Mouse (Mus musculus) CH12F3 (cell line): ENCODE data around the gene Igfbpl1.

Source experiments
- in situ Hi-C: fragments of 300-500 bp; cut with MboI; formaldehyde crosslinking; loops from 2 replicates; pipeline ENCODE4 v1.14.3; 2020; ENCODE audit warnings: low sequenced_read_pairs

Igfbpl1 gene

GRCm38 (mm10) chr4:45771173-45771572, 55.5 kb downstream of the Igfbpl1 start:
- in situ Hi-C loops: no loop called here

GRCm38 (mm10) chr4:45770638-45771033, 56.1 kb downstream of the Igfbpl1 start:
- in situ Hi-C loops: no loop called here

GRCm38 (mm10) chr4:45769791-45770637, 56.7 kb downstream of the Igfbpl1 start:
- in situ Hi-C loops: loop anchor here (10.0 kb wide), 1 partner anchor 355 kb away; no protein-coding TSS in a partner anchor

DNA sequence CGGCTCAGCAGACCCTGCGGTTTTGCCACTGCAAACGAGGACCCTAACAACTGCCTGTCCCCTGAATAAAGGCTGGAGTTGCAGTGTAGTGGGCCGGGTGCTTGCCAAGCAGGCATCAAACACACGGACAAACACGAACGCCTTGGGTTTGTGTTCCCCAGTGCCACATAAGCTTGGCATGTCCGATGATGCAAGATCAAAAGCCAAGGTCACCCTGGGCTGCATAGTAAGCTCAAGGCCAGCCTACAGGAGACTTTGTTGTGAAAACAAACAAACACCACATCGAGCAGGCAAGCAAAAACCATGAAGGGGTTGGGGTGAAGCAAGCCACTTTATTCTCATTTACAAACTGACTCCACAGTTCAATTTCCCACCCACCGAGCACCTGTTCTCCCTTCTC, 57.6 kb downstream of the Igfbpl1 start:
- in situ Hi-C loops: loop anchor here (10.0 kb wide), 1 partner anchor 354 kb away; no protein-coding TSS in a partner anchor

DNA sequence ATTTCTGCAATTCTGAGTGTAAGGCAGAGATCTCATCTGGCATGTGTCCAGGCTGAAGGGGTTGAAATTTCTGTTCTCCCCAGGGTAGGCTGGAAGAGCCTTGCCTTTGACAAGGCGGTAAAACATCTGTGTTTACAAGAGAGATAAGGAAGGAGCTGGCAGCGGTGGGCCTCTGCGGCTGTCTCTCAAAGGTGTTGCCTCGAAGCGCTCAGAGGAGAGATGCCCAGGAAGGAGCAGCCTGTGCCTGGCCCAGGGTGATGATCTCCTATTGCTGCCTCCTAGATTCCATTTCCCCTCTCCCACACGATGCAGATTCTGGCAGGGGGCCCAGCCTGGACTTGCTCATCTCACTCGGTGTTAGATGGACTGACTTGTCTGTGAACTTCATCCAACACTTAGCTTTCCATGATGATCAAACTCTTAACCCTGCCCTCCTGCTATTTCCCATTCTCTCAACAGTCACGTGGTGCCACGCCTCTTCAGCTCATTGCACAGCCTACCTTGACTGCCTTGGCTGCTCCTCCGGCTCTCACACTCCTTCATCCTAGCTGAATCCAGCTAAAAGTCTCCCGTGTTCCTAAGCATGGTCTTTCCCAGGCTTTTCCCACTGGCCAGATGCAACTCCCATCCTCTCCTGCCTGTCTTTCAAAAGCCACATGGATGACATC, 58.7 kb downstream of the Igfbpl1 start:
- in situ Hi-C loops: loop anchor here (10.0 kb wide), 1 partner anchor 353 kb away; no protein-coding TSS in a partner anchor

DNA sequence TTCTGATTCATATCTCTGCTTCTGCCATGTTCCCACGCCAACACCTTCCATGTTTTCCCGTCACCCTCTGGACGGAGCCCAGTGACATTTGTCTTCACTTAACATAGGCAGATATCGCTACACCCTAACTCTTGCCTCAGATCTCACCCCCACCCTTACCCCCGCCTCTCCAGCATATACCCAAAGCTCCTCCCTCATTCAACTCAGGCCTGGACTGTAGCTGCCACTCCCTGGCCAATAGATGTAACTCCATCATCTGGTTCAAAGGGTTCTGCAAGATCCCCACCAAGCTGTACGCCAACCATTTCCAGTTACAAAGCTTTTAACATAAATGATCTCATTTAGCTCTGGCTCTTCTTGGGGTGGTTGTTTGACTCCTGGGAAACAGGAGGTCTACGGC, 59.9 kb downstream of the Igfbpl1 start:
- in situ Hi-C loops: loop anchor here (10.0 kb wide), 1 partner anchor 352 kb away; no protein-coding TSS in a partner anchor

GRCm38 (mm10) chr4:45765565-45766201, 61.0 kb downstream of the Igfbpl1 start:
- in situ Hi-C loops: loop anchor here (10.0 kb wide), 1 partner anchor 351 kb away; no protein-coding TSS in a partner anchor

DNA sequence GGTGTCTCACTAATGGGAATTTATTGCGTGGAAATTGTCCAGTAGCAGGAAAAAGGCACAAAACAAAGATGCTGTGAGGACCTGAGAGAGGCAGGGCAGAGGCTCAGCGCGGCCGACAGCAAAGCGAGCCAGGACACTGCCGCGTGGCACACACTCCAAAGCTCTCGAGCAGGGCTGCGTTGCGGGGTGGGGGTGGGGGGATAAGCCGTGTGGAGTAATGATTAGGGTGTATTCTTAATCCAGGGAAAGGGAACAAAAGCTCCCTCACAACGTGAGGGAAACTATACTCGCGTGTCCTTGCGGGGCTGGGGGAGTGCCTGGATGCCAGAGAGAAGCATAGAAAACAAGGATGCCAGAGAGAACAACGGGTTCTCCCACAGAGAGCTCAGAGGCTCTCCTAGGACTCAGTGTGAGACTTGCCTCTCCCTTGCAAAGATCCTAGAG, 61.6 kb downstream of the Igfbpl1 start:
- in situ Hi-C loops: loop anchor here (10.0 kb wide), 1 partner anchor 350 kb away; no protein-coding TSS in a partner anchor

DNA sequence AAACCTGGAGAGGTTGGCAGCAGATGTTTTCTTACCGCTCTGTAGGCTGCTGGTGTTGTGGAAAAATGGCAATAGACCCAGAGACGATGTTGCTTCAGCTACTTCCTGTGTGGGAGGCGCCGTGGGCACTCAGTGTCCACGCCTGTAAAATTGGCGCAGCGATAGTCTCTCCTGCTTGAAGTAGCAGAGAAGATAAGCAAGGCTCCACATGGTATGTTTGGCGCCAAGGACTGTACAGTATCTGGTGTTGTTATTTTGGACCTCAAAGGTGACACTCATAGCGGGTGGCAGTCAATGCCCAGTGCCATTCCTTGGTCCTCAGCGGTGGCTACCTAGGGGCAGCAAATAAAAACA, 62.6 kb downstream of the Igfbpl1 start:
- in situ Hi-C loops: loop anchor here (10.0 kb wide), 1 partner anchor 349 kb away; no protein-coding TSS in a partner anchor

GRCm38 (mm10) chr4:45763288-45764140, 63.2 kb downstream of the Igfbpl1 start:
- in situ Hi-C loops: loop anchor here (10.0 kb wide), 1 partner anchor 349 kb away; no protein-coding TSS in a partner anchor

DNA sequence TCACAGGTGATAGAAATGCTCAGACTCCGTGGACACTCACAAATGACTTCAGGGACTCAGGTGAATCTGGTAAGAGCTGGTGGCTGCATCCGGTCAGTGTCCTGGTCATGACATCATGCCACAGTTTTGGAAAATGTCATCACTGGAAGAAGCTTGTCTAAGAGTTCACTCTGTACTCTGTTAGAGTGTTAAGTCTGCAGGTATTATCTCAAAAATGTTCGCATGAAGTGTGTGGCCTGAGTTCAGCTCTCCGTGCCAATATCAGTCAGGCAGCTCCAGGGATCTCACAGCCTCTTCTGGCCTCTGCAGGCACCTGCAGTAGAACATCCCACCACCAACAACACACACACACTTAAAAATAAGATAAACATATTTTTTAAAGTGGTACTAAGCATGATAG, 64.1 kb downstream of the Igfbpl1 start:
- in situ Hi-C loops: loop anchor here (10.0 kb wide), 1 partner anchor 348 kb away; no protein-coding TSS in a partner anchor
